Mouse (Mus musculus) limb, embryonic 11.5 days (tissue): ENCODE data around the gene Hlf. TPM values are rescaled to one million over a fixed set of nuclear protein-coding genes. Genes with fewer than 3 reads are reported as not detected.

ENCODE experiments used
- ATAC-seq: fragments of 200-750 bp; cut with Nextera tagmentation; 2 replicates; pipeline ENCODE4 v1.8.0; 2017; ENCODE audit warnings: low read depth; ENCODE audit not compliant: insufficient number of reproducible peaks, low FRiP score, low TSS enrichment
- DNase-seq: peaks from one replicate; pipeline ENCODE4 v3.0.0-alpha.2; 2015; ENCODE audit warnings: low spot score
- H3K27ac ChIP-seq: fragments of 300-500 bp; sonication (generic); replicated peaks from 2 replicates; pipeline ENCODE4 v1.5.1; 2014; ENCODE audit warnings: low read depth, mild to moderate bottlenecking, low read length
- H3K27me3 ChIP-seq: fragments of 300-500 bp; sonication (generic); 2 replicates; pipeline ENCODE4 v1.6.1; 2014; ENCODE audit warnings: mild to moderate bottlenecking, low read length, mixed read lengths; ENCODE audit not compliant: control insufficient read depth, insufficient read depth
- H3K36me3 ChIP-seq: fragments of 300-500 bp; sonication (generic); 2 replicates; pipeline ENCODE4 v1.6.1; 2014; ENCODE audit warnings: mild to moderate bottlenecking, low read length, moderate library complexity, mixed read lengths; ENCODE audit not compliant: control insufficient read depth, insufficient read depth
- H3K4me1 ChIP-seq: fragments of 300-500 bp; sonication (generic); 2 replicates; pipeline ENCODE4 v1.6.1; 2014; ENCODE audit warnings: low read length, mixed read lengths; ENCODE audit not compliant: control insufficient read depth, insufficient read depth
- H3K4me2 ChIP-seq: fragments of 300-500 bp; sonication (generic); 2 replicates; pipeline ENCODE4 v1.6.1; 2014; ENCODE audit warnings: low read depth, mild to moderate bottlenecking, moderate library complexity; ENCODE audit not compliant: severe bottlenecking
- H3K4me3 ChIP-seq: fragments of 300-500 bp; sonication (generic); 2 replicates; pipeline ENCODE4 v1.5.1; 2014; ENCODE audit warnings: low read depth, low read length
- H3K9ac ChIP-seq: fragments of 300-500 bp; sonication (generic); 2 replicates; pipeline ENCODE4 v1.6.1; 2014; ENCODE audit warnings: mild to moderate bottlenecking, low read length
- H3K9me3 ChIP-seq: fragments of 300-500 bp; sonication (generic); 2 replicates; pipeline ENCODE4 v1.6.1; 2016; ENCODE audit warnings: low read length; ENCODE audit not compliant: control insufficient read depth
- WGBS: fragments of 180-500 bp; shearing (Covaris S2); extraction: QIAGEN DNeasy Blood & Tissue Kit; methylation state at CpG from one replicate; pipeline ENCODE4 v1.1.7; 2014; 5-methylcytosine and 5-hydroxymethylcytosine counted together
- polyA plus RNA-seq: library from polyadenylated mRNA; unstranded; fragments of >200 nt; fragmentation: Nextera tagmentation; extraction: Ambion mirVana; gene quantifications from 2 replicates; pipeline ENCODE4 v1.2.1, GENCODE M21; 2014

The Hlf gene
- polyA plus RNA-seq, 1 experiment from 2014 or later: 0.31 TPM

DNA sequence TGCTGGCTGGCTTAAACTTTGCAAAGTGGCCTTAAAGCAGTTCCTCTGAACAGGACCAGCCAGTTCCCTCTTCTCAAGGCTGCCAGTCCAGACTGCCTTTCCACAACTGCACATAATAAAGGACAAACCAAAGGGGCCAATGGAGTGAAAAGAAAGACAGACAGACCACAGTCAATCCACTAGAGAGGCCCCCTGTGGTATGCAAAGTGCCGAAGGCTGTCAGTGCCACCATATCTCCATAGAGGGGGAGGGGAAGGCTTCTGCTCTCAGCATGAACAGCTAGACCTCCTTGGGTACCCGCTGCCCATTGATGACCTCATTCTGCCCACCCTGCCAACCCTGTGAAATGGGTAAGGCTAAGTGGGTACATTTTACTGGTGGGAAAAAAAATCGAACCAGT, 34.7 kb downstream of the Hlf start:
- Histone ChIP-seq H3K9me3 (no peaks in the 10 kb centered on the region), H3K4me2 (no peak overlapping the region), H3K27me3 (no peaks in the 10 kb centered on the region), H3K4me3 (no peak overlapping the region), H3K9ac (no peak overlapping the region), H3K36me3 (no peaks in the 10 kb centered on the region), H3K4me1 (peaks cover 10% of the 10 kb centered on the region), H3K27ac (no peak overlapping the region)
- 0 out of 2 replicates have a peak, but pooled peaks have one; percentile 39 for ATAC-seq
- 17% methylated on average over 3 of the region's 3 CpGs for WGBS
- DNase-seq: no peak

DNA sequence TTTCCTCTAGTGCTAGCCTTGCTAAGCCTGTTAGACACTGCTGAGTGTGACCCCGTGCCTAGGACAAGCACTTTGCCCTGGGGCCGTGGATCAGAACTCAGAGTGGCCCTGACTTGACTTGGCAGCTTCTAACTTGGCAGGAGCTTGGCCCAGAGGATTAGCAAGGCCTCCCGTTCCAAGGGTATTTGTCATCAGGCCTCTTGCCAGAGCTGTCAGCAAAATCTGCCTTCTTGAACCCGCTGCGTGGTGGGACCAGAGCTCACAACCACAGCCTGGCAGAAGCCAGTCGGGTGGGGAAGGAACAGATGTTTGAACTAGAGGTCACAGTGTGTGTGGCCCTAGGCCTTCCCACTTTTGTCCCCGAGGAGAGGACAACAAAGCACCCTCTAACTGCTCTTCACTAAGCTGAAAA, 35.4 kb downstream of the Hlf start:
- Histone ChIP-seq H3K4me2 (no peak overlapping the region), H3K27me3 (no peaks in the 10 kb centered on the region), H3K36me3 (no peaks in the 10 kb centered on the region), H3K9me3 (no peaks in the 10 kb centered on the region), H3K4me1 (peaks cover 10% of the 10 kb centered on the region), H3K27ac (no peak overlapping the region), H3K4me3 (no peak overlapping the region), H3K9ac (no peak overlapping the region)
- no peak for ATAC-seq
- 59% methylated on average over 7 of the region's 7 CpGs for WGBS
- DNase-seq: no peak

DNA sequence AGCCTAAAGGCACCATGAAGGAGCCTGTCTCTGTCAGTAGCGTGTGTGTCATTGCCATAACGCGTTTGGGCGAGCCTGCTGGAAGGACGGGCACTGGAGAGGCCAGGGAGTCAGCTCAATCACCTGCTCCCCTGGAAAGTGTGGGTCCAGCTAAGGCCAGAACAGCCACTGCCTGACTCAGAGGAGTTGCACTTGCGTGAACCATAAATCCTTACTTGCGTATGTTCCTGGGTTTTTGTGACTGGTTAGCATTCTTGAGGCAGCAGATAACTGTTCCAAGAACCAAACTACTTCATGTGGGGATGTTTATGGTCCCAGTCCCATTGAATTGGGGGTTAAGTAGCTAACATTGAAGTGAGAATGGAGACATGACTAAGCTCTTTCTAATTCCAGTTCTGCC, 38.0 kb downstream of the Hlf start:
- H3K36me3 ChIP-seq: no peaks in the 10 kb centered on the region
- peaks cover 10% of the 10 kb centered on the region for H3K4me1 ChIP-seq
- no peaks in the 10 kb centered on the region for H3K27me3 ChIP-seq
- no peak overlapping the region for H3K27ac ChIP-seq
- no peaks in the 10 kb centered on the region for H3K9me3 ChIP-seq
- no peak overlapping the region for H3K4me3 ChIP-seq
- no peak overlapping the region for H3K9ac ChIP-seq
- no peak overlapping the region for H3K4me2 ChIP-seq
- ATAC-seq: no peak
- no peak for DNase-seq
- 89% methylated on average over 7 of the region's 7 CpGs for WGBS

DNA sequence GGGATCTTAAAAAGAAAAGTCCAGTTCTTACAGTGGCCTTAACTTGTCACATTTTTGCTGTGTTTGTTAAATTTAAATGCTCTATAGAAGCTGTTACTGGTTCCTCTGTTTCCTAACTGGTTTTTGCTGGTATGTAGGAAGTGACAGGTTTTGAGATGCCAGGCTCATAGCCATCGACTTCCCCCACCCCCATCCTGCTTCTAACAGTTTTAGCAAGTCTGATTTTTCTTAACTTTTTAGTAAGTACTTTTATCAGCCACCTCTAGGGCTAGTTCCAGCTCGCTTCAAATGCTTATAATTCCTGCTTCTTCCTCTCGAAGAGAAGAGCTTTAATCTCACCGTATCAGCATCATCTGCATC, 40.6 kb downstream of the Hlf start:
- Histone ChIP-seq H3K27ac (no peak overlapping the region), H3K4me3 (no peak overlapping the region), H3K36me3 (no peaks in the 10 kb centered on the region), H3K4me2 (no peak overlapping the region), H3K9ac (no peak overlapping the region), H3K27me3 (no peaks in the 10 kb centered on the region), H3K9me3 (no peaks in the 10 kb centered on the region), H3K4me1 (no peaks in the 10 kb centered on the region)
- WGBS: 76% methylated on average over 4 of the region's 4 CpGs
- ATAC-seq: no peak
- no peak for DNase-seq

DNA sequence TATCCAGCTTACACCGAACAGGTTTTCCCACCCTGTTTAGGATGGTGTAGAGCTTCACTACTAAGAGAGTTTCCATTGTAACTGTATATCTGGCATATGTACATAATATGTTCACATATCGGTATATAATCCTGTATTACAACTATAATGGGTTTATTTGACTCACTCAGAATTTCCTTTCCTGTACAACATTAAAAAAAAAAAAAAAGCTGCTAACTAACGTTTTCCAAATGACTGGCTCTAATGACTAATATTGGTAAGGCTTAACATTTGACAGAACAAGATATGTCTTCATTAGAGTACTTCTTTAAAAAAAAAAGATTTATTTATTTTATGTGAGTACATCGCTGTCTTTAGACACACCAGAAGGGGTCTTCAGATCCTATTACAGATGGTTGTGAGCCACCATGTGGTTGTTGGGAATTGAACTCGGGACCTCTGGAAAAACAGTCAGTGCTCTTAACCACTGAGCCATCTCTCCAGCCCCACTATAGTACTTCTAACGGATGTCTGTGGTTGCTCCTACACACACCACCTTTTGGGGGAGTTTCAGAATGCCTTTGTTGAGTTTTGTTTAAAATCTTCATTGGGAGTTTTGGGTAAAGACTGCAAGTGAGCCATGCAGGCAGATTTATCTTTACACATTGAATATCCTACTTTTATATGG, 41.1 kb downstream of the Hlf start:
- Histone ChIP-seq H3K27me3 (no peaks in the 10 kb centered on the region), H3K4me2 (no peak overlapping the region), H3K9me3 (no peaks in the 10 kb centered on the region), H3K9ac (no peak overlapping the region), H3K27ac (no peak overlapping the region), H3K4me1 (no peaks in the 10 kb centered on the region), H3K4me3 (no peak overlapping the region), H3K36me3 (no peaks in the 10 kb centered on the region)
- DNase-seq: no peak
- ATAC-seq: no peak
- 82% methylated on average over 6 of the region's 6 CpGs for WGBS

DNA sequence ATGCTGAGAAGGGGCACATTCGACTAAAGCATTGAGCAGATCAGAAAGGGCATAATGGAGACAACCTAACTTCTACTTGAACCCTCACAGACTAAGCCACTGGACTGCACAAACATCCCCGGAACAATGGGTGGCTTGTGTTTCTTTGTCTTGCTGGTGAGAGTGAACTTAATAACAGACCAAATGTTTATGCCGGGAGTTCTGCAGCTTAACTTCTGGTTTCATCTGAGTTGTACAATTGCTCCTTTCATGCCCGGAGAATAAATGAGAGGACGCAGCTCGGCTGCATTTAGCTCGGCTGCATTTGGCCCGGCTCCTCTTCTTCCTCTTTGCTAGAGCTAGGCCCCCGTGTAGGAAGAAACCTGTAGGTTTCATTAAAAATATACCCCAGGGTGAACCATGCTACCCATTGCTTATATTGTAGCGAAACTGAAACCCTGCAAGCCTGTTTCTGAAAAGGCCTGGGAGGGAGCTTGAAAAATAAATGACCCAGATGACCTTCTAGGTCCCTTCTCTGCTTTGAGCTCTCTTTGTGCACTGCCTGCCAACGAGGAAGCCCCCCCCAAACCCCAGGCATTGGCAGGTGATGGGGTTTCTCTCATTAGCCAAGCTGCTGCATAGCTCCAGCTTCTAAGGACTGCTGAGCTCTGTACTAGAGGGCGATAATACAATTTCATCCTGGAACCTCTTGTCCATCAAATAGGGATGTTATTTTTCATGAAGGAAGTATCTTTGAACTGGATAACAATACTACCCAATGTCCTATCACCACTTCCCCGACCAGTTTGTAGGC, 42.8 kb downstream of the Hlf start:
- H3K4me3 ChIP-seq: no peak overlapping the region
- H3K27me3 ChIP-seq: no peaks in the 10 kb centered on the region
- no peaks in the 10 kb centered on the region for H3K4me1 ChIP-seq
- DNase-seq: no peak
- H3K9ac ChIP-seq: no peak overlapping the region
- no peak for ATAC-seq
- no peak overlapping the region for H3K4me2 ChIP-seq
- no peaks in the 10 kb centered on the region for H3K36me3 ChIP-seq
- H3K27ac ChIP-seq: no peak overlapping the region
- H3K9me3 ChIP-seq: no peaks in the 10 kb centered on the region
- 75% methylated on average over 13 of the region's 13 CpGs for WGBS

DNA sequence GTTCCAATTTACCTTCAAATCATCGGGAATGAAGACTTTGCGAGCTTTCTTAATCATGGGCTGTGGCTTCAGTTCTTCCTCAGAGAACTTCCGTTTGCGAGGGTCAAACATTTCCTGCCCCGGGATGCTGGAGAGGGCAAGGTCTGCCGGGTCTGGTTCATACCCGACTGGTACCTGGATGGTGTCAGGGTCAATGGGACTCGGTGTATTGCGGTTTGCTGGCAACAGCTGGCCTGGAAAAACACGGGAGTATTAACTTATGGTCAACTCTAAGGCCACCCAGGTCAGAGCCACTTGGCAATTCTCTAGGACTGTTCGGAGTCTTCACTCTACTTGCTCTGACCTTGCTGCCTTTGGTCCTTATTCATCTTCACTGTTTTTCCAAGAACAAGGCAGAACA, 44.9 kb downstream of the Hlf start:
- Histone ChIP-seq H3K27me3 (no peaks in the 10 kb centered on the region), H3K4me3 (no peak overlapping the region), H3K4me1 (no peaks in the 10 kb centered on the region), H3K9ac (no peak overlapping the region), H3K27ac (no peak overlapping the region), H3K36me3 (no peaks in the 10 kb centered on the region), H3K4me2 (no peak overlapping the region), H3K9me3 (no peaks in the 10 kb centered on the region)
- no peak for ATAC-seq
- no peak for DNase-seq
- WGBS: 89% methylated on average over 11 of the region's 11 CpGs

DNA sequence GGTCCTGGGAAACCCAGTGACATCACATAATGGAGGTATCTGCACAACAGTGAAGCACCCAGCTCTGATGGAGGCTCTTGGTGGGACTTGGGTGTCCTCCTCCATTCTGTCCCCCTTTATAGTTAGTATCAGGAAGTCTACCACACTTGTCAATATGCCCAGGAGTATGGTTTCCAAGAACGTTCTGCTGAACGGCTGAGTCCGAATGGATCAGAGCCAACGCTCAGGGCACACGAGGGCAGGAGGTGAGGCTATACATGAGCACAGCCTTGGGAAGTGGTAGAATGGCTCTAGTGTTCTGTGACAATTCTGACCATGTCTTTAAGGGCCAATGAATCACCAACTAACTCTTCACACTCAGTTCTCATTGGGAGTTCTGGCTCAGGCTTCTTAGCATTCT, 47.8 kb downstream of the Hlf start:
- Histone ChIP-seq H3K4me3 (no peak overlapping the region), H3K36me3 (no peaks in the 10 kb centered on the region), H3K4me2 (no peak overlapping the region), H3K27ac (no peak overlapping the region), H3K27me3 (no peaks in the 10 kb centered on the region), H3K9me3 (no peaks in the 10 kb centered on the region), H3K4me1 (no peaks in the 10 kb centered on the region), H3K9ac (no peak overlapping the region)
- WGBS: 92% methylated on average over 5 of the region's 5 CpGs
- no peak for DNase-seq
- ATAC-seq: no peak
